Mouse (Mus musculus) CH12.LX (cell line): ENCODE results near the gene Pigyl. TPM values are rescaled to one million over a fixed set of nuclear protein-coding genes. Genes with fewer than 3 reads are reported as not detected.

Source experiments
- DNase-seq: peaks from one replicate; pipeline ENCODE4 v3.0.0-alpha.2; 2013; ENCODE audit errors: extremely low read depth
- H3K27ac ChIP-seq: 2 replicates; pipeline ENCODE4 v1.5.1; 2012; ENCODE audit warnings: low read depth, mild to moderate bottlenecking, control low read depth, moderate library complexity; ENCODE audit not compliant: insufficient read depth
- H3K27me3 ChIP-seq: replicated peaks from 2 replicates; pipeline ENCODE3; 2012; ENCODE audit warnings: inconsistent platforms
- H3K36me3 ChIP-seq, 2 experiments: replicated peaks in 1 of 2; 2 replicates each; pipeline versions ENCODE3 to v1.6.1; 2012; ENCODE audit warnings: inconsistent platforms in 1 of 2, low read length in 1 of 2, mild to moderate bottlenecking in 1 of 2, mixed read lengths in 1 of 2, moderate library complexity in 1 of 2; ENCODE audit not compliant: control insufficient read depth in 1 of 2, insufficient read depth in 1 of 2
- H3K4me1 ChIP-seq, 2 experiments: 2 replicates each; pipeline ENCODE4 v1.6.1; 2012; ENCODE audit warnings: inconsistent platforms in 1 of 2, moderate library complexity in 1 of 2; ENCODE audit not compliant: insufficient read depth in 2 of 2, control insufficient read depth in 1 of 2
- H3K4me2 ChIP-seq: 2 replicates; pipeline ENCODE4 v1.6.1; 2012; ENCODE audit warnings: low read depth, mild to moderate bottlenecking, control low read depth; ENCODE audit not compliant: poor library complexity, insufficient read depth, severe bottlenecking
- H3K4me3 ChIP-seq, 3 experiments: fragments of 150-350 bp in 1 of 3; sonication (generic) in 1 of 3; replicated peaks in 1 of 3; 2 replicates each; pipeline versions ENCODE3 to v1.5.1; 2011 to 2012; ENCODE audit warnings: low read depth in 2 of 3, low read length in 2 of 3, mild to moderate bottlenecking in 2 of 3, moderate library complexity in 2 of 3, control low read depth in 1 of 3, improper control_type of control experiment in 1 of 3, inconsistent platforms in 1 of 3, mixed read lengths in 1 of 3; ENCODE audit not compliant: poor library complexity in 1 of 3
- H3K79me2 ChIP-seq: replicated peaks from 2 replicates; pipeline ENCODE4 v1.6.1; 2012; ENCODE audit warnings: mild to moderate bottlenecking, moderate library complexity; ENCODE audit not compliant: control insufficient read depth, poor library complexity, insufficient read depth, severe bottlenecking; ENCODE audit errors: extremely low read depth
- H3K9ac ChIP-seq: 2 replicates; pipeline ENCODE4 v1.6.1; 2012; ENCODE audit warnings: low read depth, mild to moderate bottlenecking, control low read depth, moderate library complexity; ENCODE audit not compliant: insufficient read depth
- H3K9me3 ChIP-seq: replicated peaks from 2 replicates; pipeline ENCODE3; 2012; ENCODE audit warnings: low read length, inconsistent platforms, mixed read lengths
- BHLHE40 ChIP-seq: IDR thresholded peaks from 2 replicates; pipeline ENCODE4 v1.6.1; 2011; ENCODE audit warnings: mild to moderate bottlenecking, low read depth, low read length, improper control_type of control experiment
- CHD2 ChIP-seq: IDR thresholded peaks from 2 replicates; pipeline ENCODE4 v1.6.1; 2011; ENCODE audit warnings: low read length, improper control_type of control experiment
- CTCF ChIP-seq, 2 experiments: IDR thresholded peaks in 1 of 2; conservative IDR thresholded peaks in 1 of 2; 2 replicates each; pipeline ENCODE4 v1.5.1; 2011 to 2012; ENCODE audit warnings: low read depth in 2 of 2, low read length in 2 of 2, improper control_type of control experiment in 1 of 2, inconsistent platforms in 1 of 2, mild to moderate bottlenecking in 1 of 2, moderate library complexity in 1 of 2
- ELF1 ChIP-seq: IDR thresholded peaks from 2 replicates; pipeline ENCODE4 v1.6.1; 2014; ENCODE audit warnings: low read depth, mild to moderate bottlenecking, inconsistent platforms, low read length, improper control_type of control experiment
- EP300 ChIP-seq: IDR thresholded peaks from 2 replicates; pipeline ENCODE4 v1.6.1; 2011; ENCODE audit warnings: low read length, improper control_type of control experiment
- ETS1 ChIP-seq: conservative IDR thresholded peaks from 2 replicates; pipeline ENCODE4 v1.6.1; 2012; ENCODE audit warnings: low read depth, mild to moderate bottlenecking, inconsistent platforms, low read length, improper control_type of control experiment, moderate library complexity
- GABPA ChIP-seq: IDR thresholded peaks from 2 replicates; pipeline ENCODE4 v1.6.1; 2012; ENCODE audit warnings: low read depth, low read length, improper control_type of control experiment, inconsistent platforms; ENCODE audit not compliant: insufficient replicate concordance
- IRF4 ChIP-seq: IDR thresholded peaks from 2 replicates; pipeline ENCODE4 v1.6.1; 2014; ENCODE audit warnings: low read depth, mild to moderate bottlenecking, inconsistent platforms, low read length, improper control_type of control experiment
- JUND ChIP-seq: conservative IDR thresholded peaks from 2 replicates; pipeline ENCODE4 v1.6.1; 2011; ENCODE audit warnings: low read depth, low read length, improper control_type of control experiment
- POLR2A ChIP-seq: IDR thresholded peaks from 2 replicates; pipeline ENCODE4 v1.6.1; 2011; ENCODE audit warnings: low read depth, mild to moderate bottlenecking, improper control_type of control experiment, low read length
- POLR2AphosphoS2 ChIP-seq: IDR thresholded peaks from 2 replicates; pipeline ENCODE4 v1.6.1; 2011; ENCODE audit warnings: low read depth, low read length, improper control_type of control experiment
- RAD21 ChIP-seq: IDR thresholded peaks from 2 replicates; pipeline ENCODE4 v1.6.1; 2011; ENCODE audit warnings: low read depth, mild to moderate bottlenecking, low read length, improper control_type of control experiment, moderate library complexity
- RCOR1 ChIP-seq: conservative IDR thresholded peaks from 2 replicates; pipeline ENCODE4 v1.6.1; 2012; ENCODE audit warnings: low read depth, mild to moderate bottlenecking, inconsistent platforms, low read length, improper control_type of control experiment
- SIN3A ChIP-seq: IDR thresholded peaks from 2 replicates; pipeline ENCODE4 v1.6.1; 2012; ENCODE audit warnings: low read length, improper control_type of control experiment, inconsistent platforms
- SMC3 ChIP-seq: IDR thresholded peaks from 2 replicates; pipeline ENCODE4 v1.6.1; 2011; ENCODE audit warnings: low read depth, low read length, improper control_type of control experiment
- TBP ChIP-seq: conservative IDR thresholded peaks from 2 replicates; pipeline ENCODE4 v1.6.1; 2011; ENCODE audit warnings: low read depth, low read length, improper control_type of control experiment
- TCF12 ChIP-seq: IDR thresholded peaks from 2 replicates; pipeline ENCODE4 v1.6.1; 2014; ENCODE audit warnings: low read depth, mild to moderate bottlenecking, inconsistent platforms, low read length, improper control_type of control experiment
- ZC3H11A ChIP-seq: IDR thresholded peaks from 2 replicates; pipeline ENCODE4 v1.6.1; 2012; ENCODE audit warnings: low read depth, mild to moderate bottlenecking, inconsistent platforms, low read length, improper control_type of control experiment
- ZKSCAN1 ChIP-seq: IDR thresholded peaks from 2 replicates; pipeline ENCODE4 v1.6.1; 2012; ENCODE audit warnings: low read depth, inconsistent platforms, low read length, improper control_type of control experiment, borderline replicate concordance
- ZMIZ1 ChIP-seq: IDR thresholded peaks from 2 replicates; pipeline ENCODE4 v1.6.1; 2012; ENCODE audit warnings: low read depth, mild to moderate bottlenecking, inconsistent platforms, low read length, improper control_type of control experiment
- dilution Hi-C: fragments of 300-500 bp; cut with MboI; formaldehyde crosslinking; loops from 2 replicates; pipeline ENCODE4 v1.14.3; 2020; ENCODE audit warnings: low sequenced_read_pairs; ENCODE audit not compliant: extremely low pct_unique_long_range_greater_than_20kb, extremely low pct_ligation_motif_present
- in situ Hi-C: fragments of 300-500 bp; cut with MboI; formaldehyde crosslinking; loops from 3 replicates; pipeline ENCODE4 v1.14.3; 2019; ENCODE audit warnings: low sequenced_read_pairs, low pct_ligation_motif_present, low pct_unique_long_range_greater_than_20kb, mixed read lengths
- polyA plus RNA-seq: library from polyadenylated mRNA; unstranded; fragments of >175 nt; gene quantifications from 2 replicates; pipeline ENCODE4 v1.2.1, GENCODE M21; 2012; ENCODE audit warnings: low read depth; ENCODE audit not compliant: insufficient read length
- total RNA-seq, 2 experiments: library from RNA; depleted of rRNA; stranded (reverse); fragments of 300-350 nt in 1 of 2; fragments of >200 nt in 1 of 2; gene quantifications; 2 replicates each; pipeline ENCODE4 v1.2.3; 2012 to 2014

The Pigyl gene
- total and polyA plus RNA-seq, 3 experiments, result 5.0 to 24.9 (median 22.8) TPM

DNA sequence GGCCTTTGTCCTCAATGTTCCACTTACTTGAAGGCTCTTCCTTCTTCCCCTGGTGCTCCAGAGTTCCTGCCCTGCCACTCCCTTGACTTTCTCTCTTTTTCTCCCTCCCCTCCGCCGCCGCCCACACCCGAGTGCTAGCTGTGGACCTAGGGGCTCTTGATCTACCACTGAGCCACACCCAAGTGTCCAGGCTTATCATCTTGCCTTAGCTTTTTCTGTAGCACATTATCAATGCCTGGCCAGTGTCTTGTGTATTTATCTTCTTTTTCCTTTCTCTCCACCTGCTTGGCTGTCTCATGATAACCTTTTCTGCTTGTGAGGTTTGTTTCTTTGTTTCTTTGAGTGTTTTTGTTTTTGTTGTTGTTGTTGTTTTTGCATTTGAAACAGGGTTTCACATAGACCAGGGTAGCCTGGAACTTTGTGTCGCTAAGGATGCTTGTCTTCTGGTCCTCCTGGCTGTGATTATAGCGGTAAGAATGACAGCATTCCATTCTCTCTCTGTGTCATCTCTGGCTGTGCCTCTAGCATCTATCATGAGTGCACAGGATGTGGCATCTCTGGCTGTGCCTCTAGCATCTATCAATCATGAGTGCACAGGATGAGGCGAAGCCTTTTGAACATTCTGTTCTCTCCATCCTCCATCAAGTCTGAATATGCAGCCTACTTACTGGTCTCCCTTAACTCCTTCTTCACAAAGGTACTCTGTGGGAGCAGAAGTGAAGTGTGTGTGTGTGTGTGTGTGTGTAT, 20.8 kb upstream of the Pigyl start, which contains the start of gene Acp5:
TSS of gene Acp5 (minus strand) at position 68 of the 747 bp plus-strand sequence.
- Histone ChIP-seq H3K27ac (no peak within 1 kb of the TSS), H3K4me2 (no peak within 1 kb of the TSS), H3K9me3 (peaks cover 11% of the 10 kb centered on the region), H3K27me3 (no peaks in the 10 kb centered on the region), H3K9ac (no peak within 1 kb of the TSS), H3K4me3 (no peak within 1 kb of the TSS), H3K4me1 (peaks cover 2 to 3% of the 10 kb centered on the region in 2 experiments; a peak in 2 of 4 replicates), H3K36me3 (no peaks in the 10 kb centered on the region), H3K79me2 (no peaks in the 10 kb centered on the region)
- dilution Hi-C loops, result no loop called here
- in situ Hi-C loops, result no loop called here
- DNase-seq, result no peak
- no peak for TF ChIP-seq POLR2AphosphoS2
- TF ChIP-seq EP300, result no peak
- no peak for TF ChIP-seq BHLHE40
- no peak for TF ChIP-seq CHD2
- TF ChIP-seq CTCF (conservative IDR thresholded peaks at IDR 0.05 in 1 of 2, IDR thresholded peaks at IDR 0.05 in 1 of 2; ENCODE audit: low read depth in 2 of 2, low read length in 2 of 2), result no peak
- TF ChIP-seq RCOR1, result no peak
- TF ChIP-seq TBP, result no peak
- no peak for TF ChIP-seq POLR2A
- no peak for TF ChIP-seq ZKSCAN1
- TF ChIP-seq SMC3, result no peak
- no peak for TF ChIP-seq ZC3H11A
- TF ChIP-seq JUND, result no peak
- TF ChIP-seq IRF4, result no peak
- no peak for TF ChIP-seq ETS1
- TF ChIP-seq ZMIZ1, result no peak
- no peak for TF ChIP-seq RAD21
- TF ChIP-seq SIN3A, result no peak
- no peak for TF ChIP-seq GABPA
- TF ChIP-seq TCF12, result no peak
- TF ChIP-seq ELF1, result no peak
